Mouse (Mus musculus) hindbrain, embryonic 12.5 days (tissue): ENCODE measurements at regions not wholly inside any gene's neighbourhood (a gene's known extent, or its start where the extent isn't known, plus 50 kb on each side); places are given as distances from the start of the nearest gene placed in this dataset.

ENCODE experiments used
- ATAC-seq: fragments of 200-750 bp; cut with Nextera tagmentation; 2 replicates; pipeline ENCODE4 v1.8.0; 2017; ENCODE audit warnings: moderate TSS enrichment; ENCODE audit not compliant: low FRiP score
- H3K27ac ChIP-seq: fragments of 300-500 bp; sonication (generic); 2 replicates; pipeline ENCODE4 v1.5.1; 2016; ENCODE audit warnings: mild to moderate bottlenecking
- H3K27me3 ChIP-seq: fragments of 300-500 bp; sonication (generic); 2 replicates; pipeline ENCODE4 v1.6.1; 2016; ENCODE audit warnings: mild to moderate bottlenecking
- H3K36me3 ChIP-seq: fragments of 300-500 bp; sonication (generic); 2 replicates; pipeline ENCODE4 v1.6.1; 2016; ENCODE audit warnings: mild to moderate bottlenecking
- H3K4me1 ChIP-seq: fragments of 300-500 bp; sonication (generic); 2 replicates; pipeline ENCODE4 v1.6.1; 2016
- H3K4me2 ChIP-seq: fragments of 300-500 bp; sonication (generic); replicated peaks from 2 replicates; pipeline ENCODE4 v1.6.1; 2016; ENCODE audit warnings: mild to moderate bottlenecking
- H3K4me3 ChIP-seq: fragments of 300-500 bp; sonication (generic); 2 replicates; pipeline ENCODE4 v1.5.1; 2016; ENCODE audit warnings: mild to moderate bottlenecking
- H3K9ac ChIP-seq: fragments of 300-500 bp; sonication (generic); 2 replicates; pipeline ENCODE4 v1.6.1; 2016; ENCODE audit warnings: mild to moderate bottlenecking, moderate library complexity
- H3K9me3 ChIP-seq: fragments of 300-500 bp; sonication (generic); replicated peaks from 2 replicates; pipeline ENCODE4 v1.6.1; 2016; ENCODE audit warnings: mild to moderate bottlenecking
- WGBS: fragments of 180-500 bp; shearing (Covaris S2); methylation state at CpG from one replicate; pipeline ENCODE4 v1.1.7; 2016; 5-methylcytosine and 5-hydroxymethylcytosine counted together

DNA sequence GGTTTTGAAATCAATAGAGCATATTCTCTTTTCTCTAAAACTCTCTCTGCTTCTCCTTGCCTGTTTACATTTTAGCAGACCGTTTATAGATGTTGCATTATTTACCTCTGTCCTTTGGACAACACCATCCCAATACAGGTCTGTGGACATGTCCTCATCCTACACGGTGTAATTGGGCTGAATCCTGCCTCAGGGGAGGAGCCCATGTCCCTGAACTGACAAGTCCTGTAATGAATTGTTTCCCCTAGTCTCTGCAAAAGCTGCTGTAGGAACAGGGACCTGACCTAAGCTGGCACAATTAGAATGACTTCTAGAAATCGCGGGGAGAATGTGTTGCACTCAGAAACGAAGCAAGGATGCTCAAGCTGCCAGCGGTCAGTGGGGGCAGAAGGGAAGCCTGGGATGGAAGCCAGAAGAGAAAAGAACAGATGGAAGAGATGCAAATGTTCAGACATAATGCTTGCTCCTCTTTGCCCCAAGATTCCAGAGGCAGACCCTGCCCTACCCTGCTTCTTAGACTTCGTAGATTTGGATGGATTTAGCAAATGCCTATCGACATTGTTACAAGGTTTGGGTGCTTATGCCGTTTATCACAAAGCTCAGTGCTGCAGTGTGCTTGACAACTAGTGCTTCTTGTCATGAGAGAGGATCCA lies 911.5 kb downstream of the Basp1 start:
- Histone ChIP-seq H3K4me3 (no peak overlapping the region), H3K9ac (no peak overlapping the region), H3K36me3 (no peaks in the 10 kb centered on the region), H3K4me1 (no peaks in the 10 kb centered on the region), H3K9me3 (no peaks in the 10 kb centered on the region), H3K27me3 (no peaks in the 10 kb centered on the region), H3K4me2 (no peak overlapping the region), H3K27ac (no peak overlapping the region)
- 72% methylated on average over 9 of the region's 9 CpGs for WGBS
- no peak for ATAC-seq

DNA sequence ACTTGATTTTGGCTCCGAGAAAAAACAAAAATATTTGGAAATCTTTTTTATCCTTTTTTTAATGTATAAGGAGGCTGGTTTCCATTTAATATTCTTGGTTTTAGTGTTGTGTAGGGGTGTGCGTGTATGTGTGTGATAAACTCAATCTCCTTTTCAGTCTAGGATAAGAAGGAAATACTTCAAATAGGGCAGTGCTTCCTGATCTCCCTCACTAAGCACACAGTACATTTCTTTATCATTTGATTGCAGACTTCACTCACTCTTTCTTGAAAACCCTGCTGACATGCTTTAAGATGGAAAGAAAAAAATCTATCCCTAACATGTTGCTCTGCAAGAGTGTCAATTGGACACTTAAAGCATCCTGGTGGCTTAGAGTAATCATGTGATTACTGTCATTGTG lies 927.3 kb downstream of the Basp1 start:
- ATAC-seq, result no peak
- Histone ChIP-seq H3K27me3 (no peaks in the 10 kb centered on the region), H3K9me3 (no peaks in the 10 kb centered on the region), H3K4me1 (no peaks in the 10 kb centered on the region), H3K36me3 (no peaks in the 10 kb centered on the region), H3K4me3 (no peak overlapping the region), H3K27ac (no peak overlapping the region), H3K9ac (no peak overlapping the region), H3K4me2 (no peak overlapping the region)
- WGBS, result 88% methylated on average over 2 of the region's 2 CpGs

GRCm38 (mm10) chr15:24468239-24468638 lies 945.3 kb downstream of the Basp1 start:
- H3K4me1 ChIP-seq, result no peaks in the 10 kb centered on the region
- no peak for ATAC-seq
- no peaks in the 10 kb centered on the region for H3K27me3 ChIP-seq
- H3K27ac ChIP-seq, result no peak overlapping the region
- H3K4me2 ChIP-seq, result no peak overlapping the region
- H3K36me3 ChIP-seq, result no peaks in the 10 kb centered on the region
- H3K9ac ChIP-seq, result no peak overlapping the region
- H3K4me3 ChIP-seq, result no peak overlapping the region
- 88% methylated on average over 1 of the region's 1 CpGs for WGBS
- no peaks in the 10 kb centered on the region for H3K9me3 ChIP-seq

GRCm38 (mm10) chr15:24457726-24458125 lies 955.8 kb downstream of the Basp1 start:
- 86% methylated on average over 1 of the region's 1 CpGs for WGBS
- Histone ChIP-seq H3K4me1 (no peaks in the 10 kb centered on the region), H3K27me3 (no peaks in the 10 kb centered on the region), H3K4me2 (no peak overlapping the region), H3K9me3 (no peaks in the 10 kb centered on the region), H3K36me3 (no peaks in the 10 kb centered on the region), H3K9ac (no peak overlapping the region), H3K4me3 (no peak overlapping the region), H3K27ac (no peak overlapping the region)
- ATAC-seq, result no peak

- no peak for ATAC-seq
- H3K4me1 ChIP-seq, result no peaks in the 10 kb centered on the region
- 84% methylated on average over 1 of the region's 1 CpGs for WGBS
- no peaks in the 10 kb centered on the region for H3K36me3 ChIP-seq
- H3K27ac ChIP-seq, result no peak overlapping the region
- H3K4me3 ChIP-seq, result no peak overlapping the region
- H3K9me3 ChIP-seq, result no peaks in the 10 kb centered on the region
- H3K27me3 ChIP-seq, result no peaks in the 10 kb centered on the region
- no peak overlapping the region for H3K9ac ChIP-seq
- no peak overlapping the region for H3K4me2 ChIP-seq
Observed at GRCm38 (mm10) chr15:24433083-24433482, 980.5 kb downstream of the Basp1 start.

- H3K9me3 ChIP-seq, result no peaks in the 10 kb centered on the region
- H3K4me3 ChIP-seq, result no peak overlapping the region
- no peaks in the 10 kb centered on the region for H3K36me3 ChIP-seq
- ATAC-seq, result no peak
- no peaks in the 10 kb centered on the region for H3K27me3 ChIP-seq
- H3K4me1 ChIP-seq, result no peaks in the 10 kb centered on the region
- 82% methylated on average over 5 of the region's 5 CpGs for WGBS
- no peak overlapping the region for H3K4me2 ChIP-seq
- no peak overlapping the region for H3K9ac ChIP-seq
- no peak overlapping the region for H3K27ac ChIP-seq
Observed at GRCm38 (mm10) chr15:24429154-24429553, 984.4 kb downstream of the Basp1 start.

DNA sequence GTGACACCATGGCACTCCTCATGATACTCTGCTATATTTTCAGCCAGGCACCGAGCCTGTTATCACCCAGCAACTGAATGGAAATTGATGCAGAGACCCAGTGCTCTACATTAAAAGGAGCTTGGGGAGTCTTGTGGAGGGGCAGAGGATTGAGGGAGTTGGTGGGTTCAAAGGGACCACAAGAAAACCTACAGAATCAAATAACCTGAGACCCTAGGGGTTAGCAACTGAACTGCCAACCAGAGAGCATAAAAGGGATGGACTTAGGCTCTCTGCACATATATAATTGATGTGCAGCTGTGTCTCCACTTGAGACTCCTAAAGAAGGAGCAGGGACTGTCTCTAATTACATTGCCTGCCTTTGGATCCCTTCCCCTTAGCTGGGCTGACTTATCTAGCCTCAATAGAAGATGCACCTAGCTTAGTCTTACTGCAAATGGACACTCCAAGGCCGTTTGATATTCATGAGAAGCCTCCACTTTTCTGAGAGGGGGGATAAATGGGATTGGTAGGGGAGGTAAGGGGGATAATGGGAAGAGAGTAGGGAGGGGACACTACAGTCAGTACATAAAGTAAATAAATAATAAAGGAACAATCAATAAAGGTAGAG lies 991.1 kb downstream of the Basp1 start:
- ATAC-seq, result no peak
- Histone ChIP-seq H3K4me2 (no peak overlapping the region), H3K4me3 (no peak overlapping the region), H3K27me3 (no peaks in the 10 kb centered on the region), H3K27ac (no peak overlapping the region), H3K9ac (no peak overlapping the region), H3K4me1 (no peaks in the 10 kb centered on the region), H3K36me3 (no peaks in the 10 kb centered on the region), H3K9me3 (no peaks in the 10 kb centered on the region)
- 64% methylated on average over 2 of the region's 2 CpGs for WGBS

DNA sequence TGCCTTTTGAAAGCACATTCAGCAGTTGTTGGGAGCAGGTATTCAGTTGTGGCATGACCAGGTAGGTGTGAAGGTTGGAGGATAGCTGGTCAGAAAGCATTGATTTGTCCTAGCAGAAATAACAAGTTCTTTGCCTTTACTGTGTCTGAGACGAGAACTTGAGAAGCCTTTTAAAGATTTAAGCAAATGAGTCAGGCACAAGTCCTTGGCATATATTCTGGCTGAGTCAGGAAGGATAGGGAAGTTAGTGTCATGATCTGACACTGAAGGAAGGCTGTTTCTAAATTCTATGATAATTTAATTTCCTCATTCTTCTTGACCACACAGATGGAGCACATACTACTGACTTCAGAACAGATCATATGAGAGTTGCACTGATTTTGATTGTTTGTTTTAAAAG lies 993.8 kb downstream of the Basp1 start:
- WGBS, result 92% methylated on average over 1 of the region's 1 CpGs
- Histone ChIP-seq H3K4me2 (no peak overlapping the region), H3K9ac (no peak overlapping the region), H3K9me3 (no peaks in the 10 kb centered on the region), H3K27ac (no peak overlapping the region), H3K4me1 (no peaks in the 10 kb centered on the region), H3K4me3 (no peak overlapping the region), H3K27me3 (no peaks in the 10 kb centered on the region), H3K36me3 (no peaks in the 10 kb centered on the region)
- no peak for ATAC-seq

- Histone ChIP-seq H3K36me3 (no peaks in the 10 kb centered on the region), H3K4me2 (no peak overlapping the region), H3K27ac (no peak overlapping the region), H3K4me3 (no peak overlapping the region), H3K9ac (no peak overlapping the region), H3K9me3 (no peaks in the 10 kb centered on the region), H3K27me3 (no peaks in the 10 kb centered on the region), H3K4me1 (no peaks in the 10 kb centered on the region)
- no peak for ATAC-seq
- WGBS, result 83% methylated on average over 1 of the region's 1 CpGs
Observed at GRCm38 (mm10) chr15:24419186-24419585, 994.4 kb downstream of the Basp1 start.

DNA sequence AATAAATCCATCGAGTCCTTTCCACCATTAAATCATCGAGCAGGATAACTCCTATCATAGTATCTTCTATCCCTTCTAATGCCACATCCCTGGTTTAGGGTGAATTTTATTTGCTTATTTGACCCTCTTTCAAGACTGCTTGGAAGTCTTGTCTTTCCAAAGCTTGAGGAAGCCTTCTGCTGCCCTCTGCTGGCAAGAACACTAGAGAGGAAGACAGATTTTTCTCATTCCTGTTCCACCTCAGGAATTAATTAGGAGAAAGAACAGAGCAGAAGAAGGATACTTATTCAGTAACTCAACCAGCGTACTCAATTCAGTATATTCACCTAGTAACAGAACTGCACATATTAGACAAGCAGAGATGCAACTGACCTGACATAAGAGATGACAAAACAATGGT lies 1005.9 kb downstream of the Basp1 start:
- Histone ChIP-seq H3K27me3 (no peaks in the 10 kb centered on the region), H3K4me3 (no peak overlapping the region), H3K4me1 (no peaks in the 10 kb centered on the region), H3K9ac (no peak overlapping the region), H3K4me2 (no peak overlapping the region), H3K36me3 (no peaks in the 10 kb centered on the region), H3K9me3 (no peaks in the 10 kb centered on the region), H3K27ac (no peak overlapping the region)
- ATAC-seq, result no peak; the same call in 1 of the 2 replicates
- WGBS, result 56% methylated on average over 3 of the region's 3 CpGs

DNA sequence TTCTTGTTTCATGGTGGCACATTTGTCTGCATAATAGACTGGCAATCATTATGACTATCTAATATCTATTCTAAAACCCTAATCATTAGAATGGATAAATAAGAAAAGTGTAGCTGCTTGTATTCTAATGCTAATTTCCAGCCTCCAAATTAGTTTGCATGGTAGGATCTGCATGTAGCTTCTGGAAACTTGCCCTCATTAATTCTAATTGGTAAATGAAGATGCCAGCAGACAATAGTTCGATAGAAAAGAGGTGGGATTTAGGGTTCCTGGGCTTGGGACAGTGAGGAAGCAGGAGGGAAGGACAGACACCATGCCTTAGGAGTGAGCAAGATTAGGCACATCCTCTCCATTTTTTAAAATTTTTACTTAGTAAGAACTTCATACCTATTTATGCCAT lies 1008.3 kb downstream of the Basp1 start:
- ATAC-seq, result no peak
- no peaks in the 10 kb centered on the region for H3K36me3 ChIP-seq
- no peak overlapping the region for H3K4me3 ChIP-seq
- no peak overlapping the region for H3K4me2 ChIP-seq
- no peaks in the 10 kb centered on the region for H3K27me3 ChIP-seq
- no peak overlapping the region for H3K9ac ChIP-seq
- no peaks in the 10 kb centered on the region for H3K9me3 ChIP-seq
- 51% methylated on average over 1 of the region's 1 CpGs for WGBS
- H3K27ac ChIP-seq, result no peak overlapping the region
- no peaks in the 10 kb centered on the region for H3K4me1 ChIP-seq

GRCm38 (mm10) chr15:24400088-24400487 lies 1013.5 kb downstream of the Basp1 start:
- Histone ChIP-seq H3K4me1 (no peaks in the 10 kb centered on the region), H3K9ac (no peak overlapping the region), H3K27me3 (no peaks in the 10 kb centered on the region), H3K4me2 (no peak overlapping the region), H3K9me3 (no peaks in the 10 kb centered on the region), H3K36me3 (no peaks in the 10 kb centered on the region), H3K27ac (no peak overlapping the region), H3K4me3 (no peak overlapping the region)
- ATAC-seq, result no peak
- WGBS, result 90% methylated on average over 2 of the region's 2 CpGs

DNA sequence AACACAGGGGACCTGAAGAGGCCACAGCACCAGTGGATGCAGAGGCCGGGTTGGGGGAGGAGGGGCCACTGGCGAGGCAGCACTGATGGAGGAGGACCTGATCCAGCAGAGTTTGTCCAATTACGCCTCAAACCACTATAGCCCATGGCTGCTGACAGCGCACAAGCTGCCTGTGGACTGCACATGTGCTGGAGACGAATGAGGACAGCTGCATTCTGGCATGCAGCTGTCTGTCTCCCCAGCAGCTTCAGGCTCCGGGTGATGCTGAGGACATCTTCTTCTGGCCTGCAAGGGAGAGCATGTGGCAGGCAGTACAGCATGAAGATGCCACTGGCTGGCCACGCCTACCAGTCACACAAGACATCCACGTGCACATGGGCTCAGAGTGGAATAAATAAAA lies 1055.2 kb downstream of the Basp1 start:
- no peak overlapping the region for H3K4me2 ChIP-seq
- H3K9ac ChIP-seq, result no peak overlapping the region
- no peaks in the 10 kb centered on the region for H3K36me3 ChIP-seq
- H3K27me3 ChIP-seq, result no peaks in the 10 kb centered on the region
- H3K4me1 ChIP-seq, result no peaks in the 10 kb centered on the region
- no peak overlapping the region for H3K4me3 ChIP-seq
- 0 out of 2 replicates have a peak, but pooled peaks cover 3% of the 10 kb centered on the region for H3K9me3 ChIP-seq
- no peak for ATAC-seq
- WGBS, result 90% methylated on average over 8 of the region's 8 CpGs
- H3K27ac ChIP-seq, result no peak overlapping the region
